Mouse (Mus musculus): ENCODE results near the gene Zbtb20.
"Not testable (repeated sequence)": the region's sequence is repeated elsewhere in the genome, so short reads cannot be mapped to it uniquely, and the experiment has no call there.

Zbtb20 gene

DNA sequence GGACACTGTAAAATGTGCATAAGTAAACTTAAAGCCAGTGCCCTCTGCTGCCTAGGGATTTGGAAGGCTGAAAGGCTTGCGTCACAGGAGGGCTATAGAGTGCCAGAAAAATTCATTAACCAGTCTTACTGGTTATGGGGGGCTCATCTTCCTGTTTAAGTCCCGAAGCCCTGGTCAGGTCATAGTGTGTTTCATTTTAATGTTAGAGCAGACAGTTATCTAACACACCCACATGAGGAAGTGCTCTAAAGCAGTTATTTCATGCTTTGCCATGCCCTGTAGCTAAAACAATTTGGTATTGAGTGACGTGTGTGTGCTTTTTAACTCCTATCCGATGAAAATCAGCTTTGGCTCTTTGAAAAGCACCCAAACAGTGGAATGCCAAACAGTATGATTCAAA lies 34.3 kb downstream of the Zbtb20 start:
- DNase-seq (ENCODE audit: low read depth, low spot score), result peak; percentile 62

DNA sequence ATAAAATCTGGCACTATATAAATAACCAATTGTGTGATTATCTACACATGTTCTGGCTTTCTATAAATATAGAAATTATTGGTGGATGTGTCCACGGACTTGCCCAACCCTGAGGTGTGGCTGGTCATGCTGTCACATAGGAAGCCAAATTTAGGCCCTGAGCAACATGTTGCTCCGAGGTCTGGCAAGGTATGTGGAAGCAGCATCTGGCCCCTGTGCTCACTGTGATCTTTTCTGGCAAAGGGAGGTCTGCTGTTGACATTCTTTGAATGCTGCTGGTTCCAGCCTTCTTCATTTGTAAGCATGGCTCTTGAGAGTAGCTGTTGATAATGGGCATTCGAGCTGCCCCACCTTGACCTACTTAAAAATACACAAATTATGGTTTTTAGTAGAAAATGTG lies 35.0 kb downstream of the Zbtb20 start:
- DNase-seq (ENCODE audit: low read depth, low spot score), result peak; percentile 89

DNA sequence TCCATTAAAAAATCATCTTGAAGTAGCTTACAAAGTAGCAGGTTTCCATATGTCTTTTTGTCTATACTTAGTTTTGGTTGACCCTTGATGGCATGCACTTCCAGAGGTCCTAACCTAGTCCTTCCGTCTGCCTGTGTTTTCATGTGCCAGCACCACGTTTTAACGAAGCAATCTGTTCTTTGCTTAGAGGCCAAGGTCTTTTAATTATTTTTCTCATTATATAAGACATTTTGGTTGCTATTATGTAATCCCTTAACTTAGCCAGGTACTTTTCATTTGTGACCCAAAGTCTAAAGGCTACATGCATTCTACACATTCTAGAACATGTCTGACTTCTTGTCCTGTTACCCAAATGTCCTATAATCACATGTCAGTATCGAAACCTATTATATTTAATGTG lies 35.6 kb downstream of the Zbtb20 start:
- peak; percentile 72 for DNase-seq (ENCODE audit: low read depth, low spot score)

DNA sequence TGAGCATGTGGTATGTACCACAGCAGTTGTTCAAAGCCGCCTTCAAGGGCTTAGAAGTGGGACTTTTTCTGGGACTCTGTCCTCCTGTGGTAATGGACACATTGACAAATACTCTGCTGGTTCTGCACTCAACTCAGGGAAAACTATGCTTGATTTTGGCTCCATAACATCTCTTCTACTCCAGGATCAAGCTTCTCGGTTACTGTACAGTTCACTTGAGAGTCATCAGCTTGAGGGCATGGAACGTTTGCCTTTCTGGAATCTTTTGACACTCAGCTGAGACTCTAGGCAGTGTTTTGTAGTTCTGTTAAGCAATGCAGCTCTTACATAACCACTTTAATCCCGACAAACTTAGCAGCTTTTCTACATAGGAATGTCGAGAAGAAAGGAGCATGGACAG lies 36.1 kb downstream of the Zbtb20 start:
- peak; percentile 20 for DNase-seq (ENCODE audit: low read depth, low spot score)

DNA sequence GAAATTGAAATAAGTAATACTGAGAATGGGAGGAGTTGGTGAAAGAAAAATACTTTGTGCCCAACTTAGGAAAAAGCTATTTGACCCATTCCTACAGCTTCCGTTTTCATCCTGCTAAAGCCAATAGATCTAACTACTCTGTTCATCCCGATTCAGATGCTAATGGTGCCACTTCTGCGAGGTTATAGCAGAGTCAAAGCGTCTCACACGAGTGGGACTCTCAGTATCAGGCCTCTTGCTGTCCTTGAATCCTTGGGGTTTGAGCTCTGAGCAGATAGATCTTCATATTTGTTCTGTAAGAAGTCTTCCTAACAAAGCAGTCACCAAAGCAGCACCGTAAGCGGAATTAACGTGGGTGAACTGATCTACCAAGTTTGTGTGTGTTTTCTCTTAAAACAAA lies 37.6 kb downstream of the Zbtb20 start:
- no peak for DNase-seq (ENCODE audit: low read depth, low spot score)

DNA sequence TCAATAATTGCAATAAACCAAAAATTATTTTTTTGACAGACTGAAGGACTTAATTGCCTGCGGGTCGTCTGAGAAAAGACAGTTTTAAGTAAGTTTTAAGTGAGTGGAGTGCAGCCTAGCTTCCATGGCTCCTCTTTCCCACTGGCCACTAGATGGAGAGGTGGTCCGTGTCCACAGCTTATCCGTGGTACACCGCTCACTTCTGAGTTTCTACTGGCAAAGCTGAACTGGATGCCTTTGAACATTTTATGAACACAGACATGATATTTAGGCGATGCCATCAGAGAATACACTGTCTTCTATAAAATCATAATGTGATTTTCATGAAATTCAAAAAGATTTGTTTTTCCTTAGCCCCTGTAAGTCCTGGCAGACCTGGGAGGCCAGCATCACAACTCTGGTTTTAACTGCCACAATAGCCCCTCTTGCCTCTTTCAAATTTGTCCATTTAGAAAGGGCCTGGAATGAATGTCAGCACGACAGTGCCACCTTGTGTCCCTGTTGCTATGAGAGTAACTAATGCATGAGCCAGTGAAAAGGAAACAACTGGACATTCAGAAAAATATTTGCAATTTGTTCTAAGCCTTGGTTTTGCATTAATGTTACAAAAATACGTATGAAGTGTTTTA lies 38.9 kb downstream of the Zbtb20 start:
- DNase-seq (ENCODE audit: low read depth, low spot score), result peak; percentile 82

DNA sequence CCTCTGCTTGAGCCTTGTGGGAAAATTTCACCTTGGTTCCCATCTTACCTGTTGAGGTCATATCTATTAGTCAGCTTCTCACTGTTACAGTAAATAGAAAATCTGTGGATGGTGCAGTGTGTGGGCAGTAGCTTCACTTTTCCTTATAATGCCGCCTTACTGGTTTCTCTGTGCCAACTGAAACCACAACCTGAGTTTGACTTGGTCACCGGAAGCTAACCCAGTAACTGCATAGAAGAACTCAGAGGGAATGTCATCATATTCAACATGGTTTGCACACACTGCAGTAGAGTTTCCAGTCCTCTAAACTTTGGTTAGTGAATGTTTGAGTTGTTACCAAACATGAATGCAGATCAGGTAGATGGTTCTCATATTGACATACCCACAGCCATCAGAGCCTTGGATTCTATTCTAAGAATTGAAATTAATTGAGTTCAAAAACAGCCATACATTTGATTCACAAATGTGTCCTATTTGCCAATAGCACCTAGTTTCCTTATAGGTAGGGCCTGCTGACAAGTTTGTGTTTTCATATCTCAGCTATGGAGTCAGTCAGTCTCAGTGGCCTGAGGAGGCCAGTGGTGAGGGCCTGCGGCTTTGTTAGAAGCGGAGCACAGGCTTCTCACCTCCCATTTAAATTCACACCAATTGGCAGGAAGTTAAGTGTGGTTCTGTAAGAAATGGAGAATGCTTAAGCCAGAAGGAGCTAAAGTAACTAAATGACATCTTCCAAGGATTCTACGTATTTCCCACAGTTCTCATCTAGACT lies 44.5 kb downstream of the Zbtb20 start:
- no peak for DNase-seq (ENCODE audit: low read depth, low spot score)

DNA sequence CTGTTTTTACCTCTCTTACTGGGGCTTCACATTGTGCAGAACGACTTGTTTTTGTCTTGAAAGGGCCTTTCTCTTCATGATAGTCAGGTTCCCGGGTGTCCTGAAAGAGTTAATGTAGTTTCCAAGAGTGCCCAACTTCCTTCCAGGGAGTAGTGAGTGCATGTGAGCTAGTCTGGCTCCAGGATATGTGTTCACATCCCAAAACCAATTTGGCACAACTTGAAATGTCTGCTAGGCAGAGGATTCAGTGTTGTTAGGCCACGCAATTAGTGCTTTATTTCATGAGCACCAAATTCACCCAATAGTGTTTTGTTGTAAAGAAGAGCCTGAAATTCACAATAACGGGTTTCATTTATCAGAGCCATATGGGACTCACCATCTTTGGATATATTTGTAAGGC lies 45.8 kb downstream of the Zbtb20 start:
- no peak for DNase-seq (ENCODE audit: low read depth, low spot score)

DNA sequence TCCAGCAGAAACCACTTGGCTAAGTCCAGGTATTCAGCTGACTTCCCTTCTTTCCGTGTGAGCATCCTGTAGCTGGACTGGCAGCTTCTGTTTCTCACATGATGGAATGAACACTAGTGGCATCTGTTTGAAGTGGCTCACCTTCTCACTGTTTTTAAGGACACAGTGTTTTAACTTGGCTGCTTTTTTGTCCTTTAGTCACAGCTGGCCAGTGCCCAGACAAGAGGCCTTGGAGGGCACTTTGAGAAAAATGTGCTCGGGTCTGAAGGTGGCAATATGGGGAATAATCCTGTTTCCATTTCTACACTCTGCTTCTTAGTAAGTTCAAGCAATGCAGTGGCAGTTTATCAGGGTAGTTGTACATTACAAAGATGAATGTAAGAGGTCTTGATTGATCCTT lies 62.5 kb downstream of the Zbtb20 start:
- DNase-seq (ENCODE audit: low read depth, low spot score), result no peak

DNA sequence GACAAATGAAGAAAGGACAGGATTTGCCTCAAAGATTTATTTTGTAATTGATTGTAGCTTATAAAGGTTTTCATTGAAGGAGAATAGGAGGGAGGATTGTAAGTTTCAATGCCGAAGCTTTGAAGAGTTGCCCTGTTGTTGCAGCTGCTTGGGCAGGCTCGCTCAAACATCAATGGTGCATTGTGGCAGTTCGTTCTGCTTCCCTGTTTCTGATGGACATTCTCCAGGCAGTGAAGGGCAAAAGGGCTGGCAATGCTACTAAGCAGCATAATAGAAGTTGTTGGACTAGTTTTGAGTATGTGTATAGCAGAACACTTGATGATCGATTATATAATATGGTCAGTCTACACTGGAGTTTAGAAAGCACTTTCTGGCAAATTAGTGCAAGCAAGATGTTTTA lies 71.3 kb downstream of the Zbtb20 start:
- DNase-seq (ENCODE audit: low read depth, low spot score), result peak; percentile 85

DNA sequence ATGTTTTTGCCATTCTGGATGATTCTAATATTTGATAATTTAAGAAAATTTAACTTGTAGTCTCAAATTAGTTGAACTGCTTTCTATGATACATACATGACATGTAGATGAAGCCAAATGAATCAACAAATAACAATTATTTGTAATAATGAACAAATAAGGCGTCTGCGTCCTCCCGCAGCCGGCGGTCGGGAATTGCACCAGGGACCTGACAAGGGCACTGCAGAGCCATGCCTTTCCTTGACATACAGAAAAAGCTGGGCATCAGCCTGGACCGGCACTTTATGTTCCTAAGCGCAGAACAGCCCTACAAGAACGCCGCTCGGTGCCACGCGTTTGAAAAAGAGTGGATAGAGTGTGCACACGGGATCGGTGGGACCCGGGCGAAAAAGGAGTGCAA lies 79.7 kb downstream of the Zbtb20 start:
- DNase-seq (ENCODE audit: low read depth, low spot score), result not testable (repeated sequence)

DNA sequence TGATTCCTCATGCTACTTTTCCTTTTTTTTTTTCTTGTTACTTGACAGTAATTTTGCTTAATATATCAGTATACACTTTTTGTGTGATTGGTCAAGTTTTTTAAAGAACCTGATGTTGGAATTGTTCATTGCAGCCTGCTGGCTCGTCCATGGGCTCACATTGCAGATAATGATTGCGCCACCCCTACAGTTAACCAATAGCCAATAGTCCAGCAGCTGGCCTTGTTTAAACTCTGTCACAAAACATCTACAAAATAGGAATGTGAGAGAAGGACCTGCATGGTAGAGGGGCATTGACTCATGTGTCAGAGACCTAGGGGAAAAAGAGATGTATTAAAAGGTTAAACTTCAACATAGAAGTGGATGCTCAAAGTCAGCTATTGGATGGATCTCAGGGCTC lies 97.2 kb downstream of the Zbtb20 start:
- DNase-seq (ENCODE audit: low read depth, low spot score), result no peak

DNA sequence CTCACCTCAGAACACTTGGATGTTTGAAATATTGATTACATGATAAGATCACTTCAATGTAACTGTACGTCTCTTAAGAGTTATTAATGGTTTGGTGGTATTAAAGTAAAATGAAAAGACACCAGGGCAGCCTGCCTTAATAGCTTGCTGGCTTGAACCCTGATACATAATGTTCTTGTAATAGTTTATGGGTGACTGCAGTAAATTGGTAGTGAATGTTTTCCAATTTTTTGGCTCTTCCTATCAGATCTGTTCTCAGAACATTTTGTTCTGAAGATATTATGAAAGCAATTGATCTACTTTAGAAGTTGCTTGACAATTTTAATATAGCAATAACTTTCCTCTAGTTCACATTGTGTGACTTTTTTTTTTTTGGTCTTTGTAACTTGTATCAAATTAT lies 123.2 kb downstream of the Zbtb20 start:
- DNase-seq (ENCODE audit: low read depth, low spot score), result no peak

DNA sequence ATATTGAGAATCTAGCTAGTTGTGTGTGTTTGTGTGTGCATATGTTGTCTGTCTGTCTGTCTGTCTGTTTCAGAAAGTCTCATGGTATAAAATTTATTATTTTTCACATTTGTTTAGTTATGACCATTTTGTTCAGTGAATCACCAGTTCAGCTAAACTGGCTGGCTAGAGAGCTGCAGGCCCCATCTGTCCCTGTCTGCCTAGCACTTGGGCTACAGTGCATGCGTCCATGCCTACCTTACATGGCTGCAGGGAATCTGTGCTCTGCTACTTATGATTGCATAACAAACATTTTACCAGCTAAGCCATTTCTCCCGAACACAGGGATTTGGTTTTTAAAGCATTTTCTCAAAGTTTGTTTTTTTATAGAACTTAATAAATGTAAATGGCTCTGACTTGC lies 150.7 kb downstream of the Zbtb20 start:
- peak; percentile 86 for DNase-seq (ENCODE audit: low read depth, low spot score)

DNA sequence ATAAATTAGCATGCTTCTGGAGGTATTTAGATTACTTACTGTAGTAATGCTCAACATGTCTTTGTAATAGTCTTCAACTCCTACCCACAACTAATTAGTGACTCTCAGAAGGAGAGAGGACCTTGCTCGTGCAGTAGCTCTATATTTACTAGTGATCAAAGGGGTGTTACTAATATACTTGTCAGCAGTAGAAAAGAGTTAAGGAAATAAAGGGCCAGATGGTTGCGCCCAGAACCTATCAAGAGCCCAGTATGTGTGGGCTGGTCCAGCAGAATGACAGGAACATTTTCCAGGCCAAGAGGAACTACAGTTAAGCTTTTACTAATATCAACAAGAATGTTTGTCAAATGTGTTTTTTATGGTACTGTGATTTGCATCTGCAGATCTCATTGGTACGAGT lies 153.6 kb downstream of the Zbtb20 start:
- peak; percentile 81 for DNase-seq (ENCODE audit: low read depth, low spot score)

DNA sequence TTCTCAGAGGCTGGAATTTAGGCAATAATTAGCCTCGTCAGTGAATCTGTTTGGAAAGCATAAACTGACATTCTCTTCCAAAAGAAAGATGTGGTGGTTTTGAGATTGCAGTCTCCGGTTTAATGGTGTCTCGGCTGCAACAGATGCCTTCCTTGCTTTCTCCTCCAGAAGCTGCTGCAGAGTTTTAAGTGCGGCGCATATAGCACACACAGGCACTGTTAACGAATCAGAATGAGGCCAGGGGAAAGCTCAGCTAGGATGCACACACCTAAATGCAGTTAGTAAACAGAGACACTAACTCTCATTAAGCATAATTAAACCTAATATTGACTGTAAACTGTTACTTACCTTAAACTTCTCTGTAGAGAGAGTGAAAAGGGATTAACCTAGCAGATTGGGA lies 160.0 kb downstream of the Zbtb20 start:
- DNase-seq (ENCODE audit: low read depth, low spot score), result peak; percentile 16

DNA sequence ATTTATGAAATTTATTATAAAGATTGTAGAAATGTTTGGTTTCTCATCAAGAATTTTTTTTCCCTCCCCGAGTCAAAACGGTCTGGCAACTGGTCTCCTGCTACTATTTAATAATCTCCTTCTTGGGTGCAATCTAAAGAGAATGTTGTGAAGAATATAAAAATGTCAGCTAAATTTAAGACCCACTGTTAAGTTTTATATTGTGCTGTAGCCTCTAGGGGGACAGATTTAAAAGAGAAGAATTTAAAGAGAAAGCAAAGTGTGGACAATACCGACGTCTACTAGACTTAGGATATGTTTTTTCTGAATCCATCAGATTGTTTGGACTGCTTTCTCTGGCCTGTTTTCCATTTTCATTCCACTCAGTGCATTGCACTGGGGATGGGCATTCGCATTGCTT lies 160.8 kb downstream of the Zbtb20 start:
- no peak for DNase-seq (ENCODE audit: low read depth, low spot score)

DNA sequence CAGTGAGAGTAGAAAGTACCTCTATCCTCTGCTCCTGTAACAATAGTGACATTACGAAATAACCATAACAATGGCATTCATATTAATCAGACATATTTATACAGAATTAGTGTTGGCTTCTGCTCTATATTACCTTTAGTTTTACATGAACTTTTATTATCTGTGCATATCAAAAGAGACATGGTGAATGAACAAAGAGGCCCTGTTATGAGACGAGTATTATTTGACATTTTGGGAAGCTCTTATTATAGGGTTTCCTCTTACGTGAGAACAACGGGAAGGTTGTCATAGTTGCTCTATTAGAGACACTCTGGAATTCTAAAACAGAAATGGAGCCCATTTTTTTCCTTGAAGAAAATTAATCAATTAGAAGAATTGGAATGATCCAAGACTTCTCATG lies 161.6 kb downstream of the Zbtb20 start:
- DNase-seq (ENCODE audit: low read depth, low spot score), result no peak

DNA sequence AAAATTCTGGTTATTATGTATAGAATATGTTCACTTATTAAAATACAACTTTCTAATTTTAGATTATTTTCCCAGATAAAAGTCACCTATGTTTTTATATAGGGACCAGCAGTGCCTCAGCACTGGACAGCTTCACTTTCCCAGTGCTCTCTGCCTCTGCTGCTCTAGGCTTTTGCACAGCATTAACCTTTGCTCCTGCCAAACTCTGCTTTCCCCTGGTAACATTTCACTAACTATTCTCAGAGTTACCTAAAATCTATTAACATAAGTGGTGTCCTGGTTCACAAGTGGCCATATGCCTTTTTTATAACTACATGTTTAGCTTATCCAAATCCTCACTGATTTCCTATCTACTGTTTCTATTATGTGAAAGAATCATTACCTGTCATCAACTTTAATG lies 169.9 kb downstream of the Zbtb20 start:
- DNase-seq (ENCODE audit: low read depth, low spot score), result no peak

DNA sequence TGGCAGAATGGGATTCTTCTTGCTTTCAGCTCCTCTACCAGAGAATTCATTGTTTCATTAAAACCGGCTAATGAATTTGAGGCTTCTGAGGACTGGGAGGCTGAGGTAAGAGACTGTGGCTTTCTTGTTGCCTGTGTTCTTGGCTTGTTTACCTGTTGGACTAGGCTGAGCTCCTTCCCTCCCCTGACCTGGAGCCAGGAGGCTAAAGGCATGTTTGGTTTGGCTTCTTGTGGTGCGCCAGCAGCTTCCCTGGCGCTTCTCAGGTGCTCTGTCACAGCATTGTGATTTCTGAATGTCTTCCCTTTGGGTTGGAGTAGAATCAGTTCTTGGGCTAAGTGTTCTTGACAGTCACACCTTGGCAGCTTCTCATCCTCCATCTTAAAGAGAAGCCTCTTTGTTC lies 171.0 kb downstream of the Zbtb20 start:
- DNase-seq (ENCODE audit: low read depth, low spot score), result peak; percentile 26

DNA sequence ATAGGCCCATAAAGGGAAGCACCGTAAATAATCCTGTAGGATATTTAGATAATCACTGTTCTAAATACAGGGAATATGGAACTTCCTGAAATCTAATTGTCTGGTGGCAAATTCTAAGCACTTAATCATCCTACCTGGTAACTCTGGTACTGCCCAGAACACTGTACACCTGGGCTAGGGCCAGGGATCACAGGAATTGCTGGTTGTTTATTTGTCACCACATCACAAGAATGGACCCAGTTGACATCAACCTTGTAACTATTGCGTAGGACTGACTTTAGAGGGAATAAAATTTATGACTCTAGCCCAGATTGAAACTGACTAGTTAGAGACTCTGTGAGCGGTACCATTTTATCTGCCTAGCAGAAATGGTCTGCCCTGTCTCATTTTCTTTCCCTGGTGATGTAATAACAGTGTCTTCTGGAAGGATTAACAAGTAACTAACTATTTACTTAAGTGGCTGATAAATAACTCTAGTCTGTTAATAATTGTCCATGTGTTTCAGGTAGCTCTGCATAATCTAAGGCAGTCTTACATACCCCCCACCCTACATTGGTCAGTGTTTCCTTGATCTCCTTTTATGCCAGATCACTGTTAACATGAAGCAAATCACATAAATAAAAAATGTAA lies 194.1 kb downstream of the Zbtb20 start:
- no peak for DNase-seq (ENCODE audit: low read depth, low spot score)

DNA sequence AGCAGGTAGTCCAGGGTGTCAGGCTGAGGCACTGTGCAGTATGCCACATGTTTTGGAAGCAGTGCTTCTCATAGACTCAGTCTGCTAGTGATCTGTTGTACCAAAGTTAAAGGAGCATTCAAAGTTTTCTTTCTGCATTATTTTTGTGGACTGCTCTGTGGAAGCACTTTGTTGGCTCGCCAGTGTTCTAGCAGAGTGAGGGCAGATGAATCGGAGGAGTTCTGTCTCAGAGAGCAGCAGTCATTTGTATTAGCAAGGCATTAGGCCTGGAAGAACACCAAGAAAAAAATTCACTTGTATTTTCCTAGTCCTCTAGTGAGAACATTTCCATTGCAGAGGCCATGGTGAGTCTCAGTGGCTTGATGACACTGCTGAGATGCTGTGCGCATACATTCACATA lies 196.2 kb downstream of the Zbtb20 start:
- peak; percentile 68 for DNase-seq (ENCODE audit: low read depth, low spot score)
